Mouse (Mus musculus) CH12.LX (cell line): ENCODE results near the gene Bcl2l11.

Experiments
- CTCF ChIP-seq, 2 experiments: IDR thresholded peaks in 1 of 2; conservative IDR thresholded peaks in 1 of 2; 2 replicates each; pipeline ENCODE4 v1.5.1; 2011 to 2012; ENCODE audit warnings: low read depth in 2 of 2, low read length in 2 of 2, improper control_type of control experiment in 1 of 2, inconsistent platforms in 1 of 2, mild to moderate bottlenecking in 1 of 2, moderate library complexity in 1 of 2
- ETS1 ChIP-seq: conservative IDR thresholded peaks from 2 replicates; pipeline ENCODE4 v1.6.1; 2012; ENCODE audit warnings: low read depth, mild to moderate bottlenecking, inconsistent platforms, low read length, improper control_type of control experiment, moderate library complexity
- GABPA ChIP-seq: IDR thresholded peaks from 2 replicates; pipeline ENCODE4 v1.6.1; 2012; ENCODE audit warnings: low read depth, low read length, improper control_type of control experiment, inconsistent platforms; ENCODE audit not compliant: insufficient replicate concordance
- MAX ChIP-seq: IDR thresholded peaks from 2 replicates; pipeline ENCODE4 v1.6.1; 2011; ENCODE audit warnings: low read length, improper control_type of control experiment
- POLR2A ChIP-seq: IDR thresholded peaks from 2 replicates; pipeline ENCODE4 v1.6.1; 2011; ENCODE audit warnings: low read depth, mild to moderate bottlenecking, improper control_type of control experiment, low read length
- TCF12 ChIP-seq: IDR thresholded peaks from 2 replicates; pipeline ENCODE4 v1.6.1; 2014; ENCODE audit warnings: low read depth, mild to moderate bottlenecking, inconsistent platforms, low read length, improper control_type of control experiment

DNA sequence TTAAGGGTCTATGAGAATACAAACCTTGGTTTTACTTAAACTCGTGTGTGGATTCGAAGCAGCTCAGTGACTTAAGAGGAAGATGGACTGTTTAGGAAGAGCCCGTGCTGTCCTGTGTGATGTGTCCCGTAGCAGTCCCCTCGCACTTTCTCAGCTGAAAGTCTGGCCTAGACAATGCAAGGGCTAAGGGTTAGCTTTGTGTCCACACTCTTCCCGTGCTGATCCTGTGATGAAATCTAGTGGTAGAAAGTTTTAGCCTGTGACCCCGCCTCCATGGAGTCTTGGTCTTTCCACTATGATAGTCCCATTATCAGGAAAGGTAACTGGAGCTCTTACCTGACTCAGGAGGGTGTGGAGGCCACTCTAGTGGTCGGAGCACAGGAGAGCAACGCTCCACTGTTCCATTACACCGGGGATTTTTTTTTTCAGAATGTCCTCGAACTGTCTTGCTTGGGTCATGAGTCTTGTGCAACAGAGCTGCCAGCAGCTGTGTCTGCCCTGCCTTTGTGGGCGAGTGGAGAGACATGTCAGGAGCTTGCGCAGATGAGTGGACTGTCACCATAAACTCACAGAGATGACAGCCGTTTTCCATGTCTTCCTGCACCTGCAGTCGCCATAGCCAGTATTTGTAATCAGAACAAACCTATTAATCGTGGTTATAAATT is 11.1 kb downstream of the Bcl2l11 start:
- TF ChIP-seq MAX (no peak), POLR2A (no peak), CTCF (conservative IDR thresholded peaks at IDR 0.05 in 1 of 2, IDR thresholded peaks at IDR 0.05 in 1 of 2; ENCODE audit: low read depth in 2 of 2, low read length in 2 of 2) (no peak), GABPA (no peak), ETS1 (no peak; the same call in 1 of the 2 replicates), TCF12 (no peak)
